Mouse (Mus musculus) activated CD4-positive, CD25-positive, alpha-beta regulatory T cell, adult 4 months (primary cell): ENCODE measurements around the gene Lrrc66. TPM values are rescaled to one million over a fixed set of nuclear protein-coding genes. Genes with fewer than 3 reads are reported as not detected.

Source experiments
- polyA plus RNA-seq, 2 experiments: library from polyadenylated mRNA; unstranded; fragments of 100-300 nt; shearing (Covaris generic); gene quantifications; one replicate each; pipeline ENCODE4 v1.2.1; 2017

Lrrc66 gene
- polyA plus RNA-seq, 2 experiments from 2014 or later, result 1.5 to 1.7 TPM

Other genes starting within 250 kb of the Lrrc66 start
- under 1 TPM in 1 of 2 experiments, not detected in 1; 0.15 TPM for gene Cwh43, start 226.5 kb downstream of the Lrrc66 start, polyA plus RNA-seq
- gene Dcun1d4, start 151.5 kb downstream of the Lrrc66 start, polyA plus RNA-seq, result 10 to 100 TPM; 11.0 to 13.4 TPM
- gene Sgcb, start 15.3 kb upstream of the Lrrc66 start, polyA plus RNA-seq, result 10 to 100 TPM in 1 of 2 experiments, 1 to 10 TPM in 1; 9.7 to 11.0 TPM
- not detected for gene Spata18, start 18.9 kb upstream of the Lrrc66 start, polyA plus RNA-seq